Mouse (Mus musculus) ES-Bruce4 (cell line): ENCODE results near the gene Fcgr4.
"Not testable (repeated sequence)": the region's sequence is repeated elsewhere in the genome, so short reads cannot be mapped to it uniquely, and the experiment has no call there.

Experiments
- CTCF ChIP-seq: IDR thresholded peaks from one replicate; pipeline ENCODE4 v1.8.1; 2011; ENCODE audit warnings: low read depth, low read length
- EP300 ChIP-seq: IDR thresholded peaks from 2 replicates; pipeline ENCODE4 v1.6.1; 2011; ENCODE audit warnings: low read depth, low read length; ENCODE audit not compliant: insufficient read depth
- POLR2A ChIP-seq: IDR thresholded peaks from one replicate; pipeline ENCODE4 v1.8.1; 2011; ENCODE audit warnings: low read length; ENCODE audit not compliant: insufficient read depth

DNA sequence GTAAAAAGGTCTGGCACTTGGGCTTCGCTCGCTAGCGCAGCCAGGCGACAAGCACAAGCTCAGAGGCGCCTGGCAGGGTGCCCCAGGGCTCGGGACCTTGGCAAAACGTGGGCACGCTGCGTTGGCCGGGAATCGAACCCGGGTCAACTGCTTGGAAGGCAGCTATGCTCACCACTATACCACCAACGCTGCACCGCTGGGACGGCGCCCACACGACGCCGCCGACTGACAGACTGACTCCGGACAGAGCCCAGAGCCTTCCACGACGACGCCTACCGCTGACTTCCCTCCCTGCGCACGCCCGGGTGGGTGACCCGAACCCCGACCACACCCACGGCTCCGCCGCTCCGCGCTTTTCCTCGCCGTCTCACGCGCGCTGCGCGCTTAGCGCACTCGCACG lies 53.5 kb downstream of the Fcgr4 start:
- TF ChIP-seq EP300, CTCF, POLR2A: not testable (repeated sequence)
